Mouse (Mus musculus) brain, embryonic 14.5 days (tissue): ENCODE measurements at regions not wholly inside any gene's neighbourhood (a gene's known extent, or its start where the extent isn't known, plus 50 kb on each side); places are given as distances from the start of the nearest gene placed in this dataset.

Source experiments
- CTCF ChIP-seq: fragments of 200-500 bp; IDR thresholded peaks from 2 replicates; pipeline ENCODE4 v1.5.1; 2012; ENCODE audit warnings: inconsistent platforms, mild to moderate bottlenecking, moderate library complexity, borderline replicate concordance; ENCODE audit not compliant: insufficient read depth, insufficient read length; ENCODE audit errors: extremely low read depth
- POLR2A ChIP-seq: fragments of 200-500 bp; IDR thresholded peaks from 2 replicates; pipeline ENCODE4 v1.6.1; 2012; ENCODE audit warnings: mild to moderate bottlenecking, inconsistent platforms, borderline replicate concordance; ENCODE audit not compliant: poor library complexity, insufficient read depth, insufficient read length, severe bottlenecking; ENCODE audit errors: extremely low read depth

GRCm38 (mm10) chr13:110814066-110814465, 419.2 kb downstream of the Plk2 start:
- no peak for TF ChIP-seq CTCF
- no peak for TF ChIP-seq POLR2A
